Mouse (Mus musculus): ENCODE measurements at regions not wholly inside any gene's neighbourhood (a gene's known extent, or its start where the extent isn't known, plus 50 kb on each side); places are given as distances from the start of the nearest gene placed in this dataset.
"Not testable (repeated sequence)": the region's sequence is repeated elsewhere in the genome, so short reads cannot be mapped to it uniquely, and the experiment has no call there.

DNA sequence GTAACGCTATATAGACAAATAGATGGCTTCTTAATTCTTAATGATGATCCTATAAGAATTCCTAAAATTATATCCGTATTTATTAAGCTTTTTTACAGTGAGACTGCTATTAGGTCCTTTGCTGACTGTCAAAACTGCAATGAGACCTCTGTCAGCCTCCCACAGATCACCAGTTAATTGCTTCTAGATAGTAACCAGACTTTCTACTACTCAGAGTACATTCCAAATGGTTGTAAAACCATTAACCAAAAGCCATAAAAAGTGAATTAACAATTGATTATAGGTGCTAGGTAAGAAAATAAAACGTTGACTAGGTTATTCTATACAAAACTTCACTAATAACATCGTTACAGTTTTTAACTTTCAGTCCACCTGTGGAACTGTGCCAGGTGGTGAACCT lies 498.7 kb upstream of the N6amt1 start:
- 65% methylated on average over 4 of the region's 4 CpGs for WGBS
- Histone ChIP-seq H3K9ac (replicated peaks; ENCODE audit: low read depth, low read length) (no peak overlapping the region), H3K27me3 (ENCODE audit: control insufficient read depth, insufficient read depth, low read length) (no peaks in the 10 kb centered on the region)

DNA sequence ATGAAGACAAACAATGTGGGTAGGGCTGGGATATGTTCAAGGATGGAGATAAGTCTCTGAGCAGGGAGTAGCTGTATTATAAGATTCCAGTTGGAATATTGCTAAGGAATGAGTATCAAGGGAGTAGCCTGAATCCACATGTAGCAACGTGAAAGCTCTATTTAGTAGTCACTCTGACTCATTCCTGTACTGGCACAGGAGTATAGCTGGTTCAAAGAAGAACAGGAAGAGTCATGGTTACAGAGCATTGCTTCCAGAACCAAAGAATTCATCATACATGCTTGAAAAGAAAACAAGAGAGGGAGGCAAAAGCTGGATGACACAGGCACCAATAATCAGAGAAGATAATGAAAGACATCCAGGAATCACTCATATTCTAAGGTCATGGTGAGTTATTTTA lies 500.6 kb upstream of the N6amt1 start:
- H3K9me3 ChIP-seq (ENCODE audit: control insufficient read depth, low read depth, low read length) = no peaks in the 10 kb centered on the region
- no peak overlapping the region for H3K4me2 ChIP-seq (replicated peaks; ENCODE audit: low read depth, low read length)
- WGBS = 84% methylated on average over 1 of the region's 1 CpGs
- H3K36me3 ChIP-seq (ENCODE audit: control insufficient read depth, insufficient read depth, low read length) = no peaks in the 10 kb centered on the region
- H3K27me3 ChIP-seq (ENCODE audit: control insufficient read depth, insufficient read depth, low read length) = no peaks in the 10 kb centered on the region
- H3K27ac ChIP-seq (ENCODE audit: low read length) = no peak overlapping the region
- no peak for ATAC-seq (ENCODE audit: insufficient number of reproducible peaks, insufficient read depth, low FRiP score, low read depth)
- no peak overlapping the region for H3K9ac ChIP-seq (replicated peaks; ENCODE audit: low read depth, low read length)
- no peak overlapping the region for H3K4me3 ChIP-seq (ENCODE audit: low read depth, low read length)
- no peaks in the 10 kb centered on the region for H3K4me1 ChIP-seq (ENCODE audit: control insufficient read depth, insufficient read depth, low read length)

More for the DNA sequence above, 498.7 kb upstream of the N6amt1 start:
- no peak overlapping the region for H3K27ac ChIP-seq (ENCODE audit: low read length)
- H3K4me3 ChIP-seq (ENCODE audit: low read depth, low read length) = no peak overlapping the region
- no peak for ATAC-seq (ENCODE audit: insufficient number of reproducible peaks, insufficient read depth, low FRiP score, low read depth)
- no peaks in the 10 kb centered on the region for H3K4me1 ChIP-seq (ENCODE audit: control insufficient read depth, insufficient read depth, low read length)
- no peaks in the 10 kb centered on the region for H3K9me3 ChIP-seq (ENCODE audit: control insufficient read depth, low read depth, low read length)
- no peaks in the 10 kb centered on the region for H3K36me3 ChIP-seq (ENCODE audit: control insufficient read depth, insufficient read depth, low read length)
- H3K4me2 ChIP-seq (replicated peaks; ENCODE audit: low read depth, low read length) = no peak overlapping the region

- H3K9ac ChIP-seq (replicated peaks; ENCODE audit: low read depth, low read length) = no peak overlapping the region
- H3K9me3 ChIP-seq (ENCODE audit: control insufficient read depth, low read depth, low read length) = no peaks in the 10 kb centered on the region
- H3K4me1 ChIP-seq (ENCODE audit: control insufficient read depth, insufficient read depth, low read length) = no peaks in the 10 kb centered on the region
- peak; percentile 84 for ATAC-seq (ENCODE audit: insufficient number of reproducible peaks, insufficient read depth, low FRiP score, low read depth)
- no peaks in the 10 kb centered on the region for H3K27me3 ChIP-seq (ENCODE audit: control insufficient read depth, insufficient read depth, low read length)
- no peak overlapping the region for H3K4me3 ChIP-seq (ENCODE audit: low read depth, low read length)
- no peak overlapping the region for H3K4me2 ChIP-seq (replicated peaks; ENCODE audit: low read depth, low read length)
- H3K36me3 ChIP-seq (ENCODE audit: control insufficient read depth, insufficient read depth, low read length) = no peaks in the 10 kb centered on the region
- no peak overlapping the region for H3K27ac ChIP-seq (ENCODE audit: low read length)
- WGBS = 26% methylated on average over 6 of the region's 6 CpGs
Observed at GRCm38 (mm10) chr16:86838457-86839337, 515.3 kb upstream of the N6amt1 start.

DNA sequence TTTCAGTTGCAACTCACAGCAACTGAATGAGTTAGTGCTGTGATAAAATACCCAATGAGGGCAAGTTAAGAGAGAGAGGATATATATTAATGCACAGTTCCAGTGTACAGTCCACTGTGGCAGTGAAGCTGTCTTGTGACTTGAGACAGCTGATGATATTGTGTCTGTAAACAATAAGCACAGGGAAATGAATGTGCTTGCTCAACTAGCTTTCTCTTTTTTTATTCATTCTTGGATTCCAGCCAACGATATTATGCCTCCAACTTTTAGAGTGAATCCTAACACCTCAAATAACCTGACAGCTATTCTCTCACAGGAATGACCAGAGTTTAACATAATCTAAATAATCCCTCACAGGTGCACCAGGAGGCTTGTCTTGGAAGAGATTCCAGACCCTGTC lies 526.3 kb upstream of the N6amt1 start:
- H3K4me2 ChIP-seq (replicated peaks; ENCODE audit: low read depth, low read length) = no peak overlapping the region
- no peaks in the 10 kb centered on the region for H3K9me3 ChIP-seq (ENCODE audit: control insufficient read depth, low read depth, low read length)
- H3K36me3 ChIP-seq (ENCODE audit: control insufficient read depth, insufficient read depth, low read length) = no peaks in the 10 kb centered on the region
- H3K27me3 ChIP-seq (ENCODE audit: control insufficient read depth, insufficient read depth, low read length) = no peaks in the 10 kb centered on the region
- no peaks in the 10 kb centered on the region for H3K4me1 ChIP-seq (ENCODE audit: control insufficient read depth, insufficient read depth, low read length)
- no peak overlapping the region for H3K4me3 ChIP-seq (ENCODE audit: low read depth, low read length)
- H3K27ac ChIP-seq (ENCODE audit: low read length) = no peak overlapping the region
- no peak for ATAC-seq (ENCODE audit: insufficient number of reproducible peaks, insufficient read depth, low FRiP score, low read depth)
- H3K9ac ChIP-seq (replicated peaks; ENCODE audit: low read depth, low read length) = no peak overlapping the region
- WGBS = 27% methylated on average over 1 of the region's 1 CpGs

GRCm38 (mm10) chr16:86826641-86827040 lies 527.3 kb upstream of the N6amt1 start:
- 72% methylated on average over 4 of the region's 4 CpGs for WGBS
- no peaks in the 10 kb centered on the region for H3K36me3 ChIP-seq (ENCODE audit: control insufficient read depth, insufficient read depth, low read length)
- no peak overlapping the region for H3K4me3 ChIP-seq (ENCODE audit: low read depth, low read length)
- no peak overlapping the region for H3K27ac ChIP-seq (ENCODE audit: low read length)
- H3K9me3 ChIP-seq (ENCODE audit: control insufficient read depth, low read depth, low read length) = no peaks in the 10 kb centered on the region
- no peaks in the 10 kb centered on the region for H3K27me3 ChIP-seq (ENCODE audit: control insufficient read depth, insufficient read depth, low read length)
- H3K4me1 ChIP-seq (ENCODE audit: control insufficient read depth, insufficient read depth, low read length) = no peaks in the 10 kb centered on the region
- ATAC-seq (ENCODE audit: insufficient number of reproducible peaks, insufficient read depth, low FRiP score, low read depth) = no peak
- no peak overlapping the region for H3K4me2 ChIP-seq (replicated peaks; ENCODE audit: low read depth, low read length)
- H3K9ac ChIP-seq (replicated peaks; ENCODE audit: low read depth, low read length) = no peak overlapping the region

DNA sequence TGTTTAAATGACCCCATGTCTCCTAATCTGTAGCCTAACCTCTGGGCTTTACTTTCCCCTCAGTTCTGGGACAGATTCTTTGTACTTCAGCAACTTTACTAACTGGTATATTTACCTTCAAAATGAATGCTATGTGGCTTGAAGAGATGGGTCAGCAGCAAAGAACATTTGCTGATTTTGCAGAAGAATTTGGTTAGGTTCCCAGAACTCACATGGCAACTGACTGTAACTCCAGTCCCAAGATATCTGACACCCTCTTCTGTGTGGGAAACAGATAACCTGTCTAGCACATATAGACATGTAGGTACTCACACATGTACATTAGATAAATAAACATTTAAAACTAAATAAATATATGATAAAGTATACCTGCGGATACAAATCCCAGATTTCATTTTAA lies 530.5 kb upstream of the N6amt1 start:
- Histone ChIP-seq H3K27me3 (ENCODE audit: control insufficient read depth, insufficient read depth, low read length) (no peaks in the 10 kb centered on the region), H3K9me3 (ENCODE audit: control insufficient read depth, low read depth, low read length) (no peaks in the 10 kb centered on the region), H3K4me1 (ENCODE audit: control insufficient read depth, insufficient read depth, low read length) (no peaks in the 10 kb centered on the region), H3K4me3 (ENCODE audit: low read depth, low read length) (no peak overlapping the region), H3K36me3 (ENCODE audit: control insufficient read depth, insufficient read depth, low read length) (no peaks in the 10 kb centered on the region), H3K27ac (ENCODE audit: low read length) (no peak overlapping the region), H3K9ac (replicated peaks; ENCODE audit: low read depth, low read length) (no peak overlapping the region), H3K4me2 (replicated peaks; ENCODE audit: low read depth, low read length) (no peak overlapping the region)
- WGBS = 63% methylated on average over 1 of the region's 1 CpGs
- ATAC-seq (ENCODE audit: insufficient number of reproducible peaks, insufficient read depth, low FRiP score, low read depth) = no peak

GRCm38 (mm10) chr16:86821586-86821985 lies 532.4 kb upstream of the N6amt1 start:
- Histone ChIP-seq H3K36me3 (ENCODE audit: control insufficient read depth, insufficient read depth, low read length) (no peaks in the 10 kb centered on the region), H3K4me1 (ENCODE audit: control insufficient read depth, insufficient read depth, low read length) (no peaks in the 10 kb centered on the region), H3K9ac (replicated peaks; ENCODE audit: low read depth, low read length) (no peak overlapping the region), H3K27ac (ENCODE audit: low read length) (no peak overlapping the region), H3K4me2 (replicated peaks; ENCODE audit: low read depth, low read length) (no peak overlapping the region), H3K27me3 (ENCODE audit: control insufficient read depth, insufficient read depth, low read length) (no peaks in the 10 kb centered on the region), H3K9me3 (ENCODE audit: control insufficient read depth, low read depth, low read length) (no peaks in the 10 kb centered on the region), H3K4me3 (ENCODE audit: low read depth, low read length) (no peak overlapping the region)
- ATAC-seq (ENCODE audit: insufficient number of reproducible peaks, insufficient read depth, low FRiP score, low read depth) = no peak
- 82% methylated on average over 2 of the region's 2 CpGs for WGBS

- not testable (repeated sequence) for H3K4me1 ChIP-seq (ENCODE audit: control insufficient read depth, insufficient read depth, low read length); H3K36me3 ChIP-seq (ENCODE audit: control insufficient read depth, insufficient read depth, low read length); ATAC-seq (ENCODE audit: insufficient number of reproducible peaks, insufficient read depth, low FRiP score, low read depth); H3K27ac ChIP-seq (ENCODE audit: low read length); H3K4me2 ChIP-seq (replicated peaks; ENCODE audit: low read depth, low read length); H3K9ac ChIP-seq (replicated peaks; ENCODE audit: low read depth, low read length); H3K9me3 ChIP-seq (ENCODE audit: control insufficient read depth, low read depth, low read length); H3K27me3 ChIP-seq (ENCODE audit: control insufficient read depth, insufficient read depth, low read length); H3K4me3 ChIP-seq (ENCODE audit: low read depth, low read length)
- WGBS = 76% methylated on average over 1 of the region's 1 CpGs
Observed at GRCm38 (mm10) chr16:86818639-86819038, 535.3 kb upstream of the N6amt1 start.
